20 mouse cellular contexts compared by ENCODE assay signal in the genomic region with DNA sequence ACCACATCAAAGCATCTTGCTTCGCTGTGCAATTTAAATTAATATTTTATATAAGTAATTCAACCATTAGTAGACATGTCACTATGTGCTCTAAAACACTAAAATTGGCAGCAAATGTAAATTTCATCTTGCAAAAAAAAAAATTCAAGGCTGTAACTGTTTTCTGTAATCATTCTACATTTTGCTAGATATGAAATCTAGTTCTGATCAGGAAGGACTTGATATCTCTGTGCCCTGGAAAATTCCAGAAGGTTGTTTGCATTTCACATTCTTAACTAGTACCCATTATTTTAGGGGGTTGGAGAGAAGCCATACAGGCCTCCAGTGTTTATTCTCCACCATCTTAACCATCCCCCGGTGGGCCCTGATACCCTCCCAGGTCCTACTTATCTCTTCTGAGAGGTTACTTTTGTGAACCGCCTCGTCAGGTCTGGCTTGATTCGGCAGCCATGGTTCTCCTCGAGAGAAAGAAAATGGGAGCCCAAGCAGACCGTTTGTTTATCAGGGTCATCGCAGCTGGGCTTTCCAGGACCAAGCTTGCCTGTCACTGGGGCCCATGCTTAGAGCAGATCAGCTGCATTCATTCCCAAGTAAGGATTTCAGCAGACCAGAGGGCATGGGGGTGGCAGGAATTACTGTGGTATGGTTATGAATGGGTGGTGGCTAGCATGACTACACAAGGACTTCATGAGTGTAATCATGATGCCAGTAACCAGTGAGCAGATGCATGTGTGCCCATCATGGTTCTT.
"Had no signal": no experiment of that assay in that cellular context is flagged by ENCODE, and none has a peak within 500 bp of the region (broad histone marks: within the 10 kb centered on the region; RNA-seq: fewer than 3 reads in every experiment).

No protein-coding gene starts in this region.

- H3K9ac ChIP-seq: limb, embryonic 12.5 days; limb, embryonic 15.5 days; liver, embryonic 15.5 days had no signal

- H3K4me3 ChIP-seq: limb, embryonic 12.5 days; limb, embryonic 15.5 days; liver, embryonic 15.5 days had no signal

- ATAC-seq: intestine, embryonic 16.5 days had no signal

- H3K4me2 ChIP-seq: limb, embryonic 12.5 days; limb, embryonic 15.5 days; liver, embryonic 15.5 days; midbrain, embryonic 11.5 days had no signal

- H3K27ac ChIP-seq: limb, embryonic 12.5 days; limb, embryonic 15.5 days; liver, embryonic 15.5 days; macrophage; stomach, postnatal 0 days had no signal

- DNase-seq: kidney, adult 18-20 months; kidney, adult 9 months; kidney, postnatal 14 days; kidney, postnatal 4 days; left cerebral cortex, postnatal 4 days; lung, adult 2 months; lung, postnatal 14 days; midbrain, embryonic 14.5 days; right cerebral cortex, adult 18-20 months; right cerebral cortex, postnatal 14 days; right cerebral cortex, postnatal 4 days; thymus, adult 18-20 months; thymus, postnatal 36 days had no signal

- H3K27me3 ChIP-seq: limb, embryonic 12.5 days; limb, embryonic 15.5 days; liver, embryonic 15.5 days had no signal

- H3K36me3 ChIP-seq: limb, embryonic 12.5 days; limb, embryonic 15.5 days; liver, embryonic 15.5 days had no signal

- H3K9me3 ChIP-seq: limb, embryonic 12.5 days; limb, embryonic 15.5 days; liver, embryonic 15.5 days had no signal
